Mouse (Mus musculus): ENCODE measurements around the gene Lpar3.
"Not testable (repeated sequence)": the region's sequence is repeated elsewhere in the genome, so short reads cannot be mapped to it uniquely, and the experiment has no call there.

Gene Lpar3

GRCm38 (mm10) chr3:146209759-146210158 lies 11.0 kb upstream of the Lpar3 start:
- DNase-seq (ENCODE audit: low spot score): not testable (repeated sequence)

- no peak for DNase-seq (ENCODE audit: low spot score)
Observed at GRCm38 (mm10) chr3:146211141-146211747, 9.5 kb upstream of the Lpar3 start.

GRCm38 (mm10) chr3:146211964-146212363 lies 8.8 kb upstream of the Lpar3 start:
- no peak for DNase-seq (ENCODE audit: low spot score)

DNA sequence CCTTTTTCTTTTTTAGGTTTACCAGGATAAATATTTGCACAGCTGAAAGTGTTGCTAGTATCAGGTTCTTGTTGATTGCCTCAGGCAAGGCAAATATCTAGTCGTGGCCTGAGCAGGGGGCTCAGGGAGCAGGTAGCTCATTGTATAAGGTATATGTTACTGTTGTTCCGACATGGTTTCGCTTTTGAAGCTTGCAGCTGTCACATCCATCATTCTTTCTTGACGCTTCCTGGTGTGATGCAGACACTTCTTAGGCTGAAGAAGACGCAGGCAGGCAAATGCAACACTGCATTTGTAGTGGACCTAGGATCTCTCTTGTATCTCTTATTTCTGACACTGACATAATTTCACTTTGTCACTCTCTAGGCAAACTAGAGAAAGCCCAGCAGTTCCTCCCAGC lies 7.4 kb upstream of the Lpar3 start:
- no peak for DNase-seq (ENCODE audit: low spot score)

- DNase-seq (ENCODE audit: low spot score): no peak
Observed at GRCm38 (mm10) chr3:146216561-146216960, 4.2 kb upstream of the Lpar3 start.

- no peak for DNase-seq (ENCODE audit: low spot score)
Observed at GRCm38 (mm10) chr3:146224271-146224670, 3.5 kb downstream of the Lpar3 start.

DNA sequence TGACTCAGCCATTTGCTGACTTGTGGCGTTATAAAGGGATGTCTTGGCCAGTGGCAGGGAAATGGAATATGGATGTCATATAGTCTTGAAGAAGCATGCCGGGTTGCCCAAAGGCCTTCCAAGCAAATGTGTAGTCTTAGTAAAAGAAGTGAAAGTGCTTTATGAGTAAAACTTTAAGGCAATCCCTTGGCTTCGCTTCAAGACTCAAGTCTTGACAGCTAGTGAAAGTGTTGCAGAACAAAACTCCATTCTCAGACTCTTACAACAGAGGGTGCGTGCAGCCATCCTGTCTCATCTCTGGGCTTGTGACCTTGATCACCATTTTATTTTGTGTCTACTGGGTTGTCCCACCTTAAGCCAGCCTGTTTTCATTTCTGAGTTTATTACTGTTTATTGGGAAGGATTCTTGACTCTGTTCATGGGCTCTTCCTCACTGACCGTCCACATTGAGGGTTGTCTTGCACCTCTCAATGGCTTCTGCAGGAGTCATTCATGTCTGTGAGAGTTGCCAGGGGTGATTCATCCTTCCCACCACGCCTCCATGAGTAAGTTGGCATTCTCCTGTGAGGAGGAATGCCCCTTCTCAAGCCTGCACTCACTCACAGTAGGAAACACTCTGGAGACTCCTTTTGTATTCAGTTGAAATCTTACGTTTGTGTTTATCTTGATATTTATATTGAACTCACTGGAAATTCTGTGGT lies 4.4 kb downstream of the Lpar3 start:
- no peak for DNase-seq (ENCODE audit: low spot score)

GRCm38 (mm10) chr3:146227427-146227826 lies 6.7 kb downstream of the Lpar3 start:
- DNase-seq (ENCODE audit: low spot score): no peak

GRCm38 (mm10) chr3:146228559-146229310 lies 8.0 kb downstream of the Lpar3 start:
- no peak for DNase-seq (ENCODE audit: low spot score)

DNA sequence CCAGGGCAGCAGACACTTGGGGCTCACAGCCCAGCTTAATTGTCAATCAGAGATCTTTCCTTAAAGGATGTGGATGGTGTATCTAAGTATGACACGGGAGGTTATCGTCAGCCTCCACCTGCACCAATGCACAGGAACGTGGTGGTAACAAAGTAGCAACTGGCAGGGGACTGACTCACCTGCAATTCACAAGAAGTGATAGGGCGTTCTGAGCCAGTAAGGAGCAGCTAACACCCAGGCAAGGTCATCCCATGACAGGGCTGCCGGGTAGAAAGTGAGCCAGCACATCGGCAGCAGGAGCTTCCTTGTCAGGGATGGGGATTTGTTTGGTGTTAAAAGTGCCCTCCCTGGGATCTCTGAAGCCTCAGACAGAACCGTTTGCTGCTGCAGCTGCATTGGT lies 11.9 kb downstream of the Lpar3 start:
- no peak for DNase-seq (ENCODE audit: low spot score)

DNA sequence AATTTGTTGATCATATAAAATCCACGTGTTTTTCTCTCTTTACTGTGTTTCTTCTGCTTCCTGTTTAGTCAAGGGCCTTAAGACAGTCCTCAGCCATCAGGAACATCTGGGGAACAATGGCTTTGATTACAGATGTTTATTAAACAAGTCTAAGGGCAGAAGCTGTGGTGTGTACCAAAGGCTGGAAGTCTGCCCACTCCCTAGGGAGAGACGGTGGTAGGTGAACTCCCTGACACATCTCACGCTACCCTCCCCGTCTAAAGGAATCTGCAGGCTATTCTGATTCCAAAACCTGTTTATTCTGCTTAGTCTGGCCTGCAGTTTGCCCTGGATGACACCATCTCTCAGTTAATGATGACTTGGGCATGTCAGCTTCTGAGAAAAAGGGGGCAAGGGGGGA lies 13.0 kb downstream of the Lpar3 start:
- no peak for DNase-seq (ENCODE audit: low spot score)

DNA sequence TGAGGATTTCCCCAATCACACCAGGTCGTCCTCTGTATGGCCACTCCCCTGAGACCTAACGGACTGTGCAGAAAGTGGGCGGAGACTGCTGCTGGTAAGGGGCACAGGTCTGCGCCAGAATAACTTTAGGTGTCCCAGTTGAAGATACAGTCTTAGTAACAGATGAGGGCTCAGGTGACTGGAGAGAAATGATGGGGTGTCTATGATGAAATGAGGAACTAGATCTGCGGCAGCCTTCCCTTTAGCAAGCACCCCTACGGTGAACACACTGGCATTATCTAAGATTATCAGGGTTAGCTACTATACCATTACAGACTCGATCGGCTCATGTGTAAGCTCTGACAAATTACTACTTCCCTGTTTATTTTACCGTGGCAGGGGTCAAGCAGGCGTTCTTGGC lies 13.8 kb downstream of the Lpar3 start:
- DNase-seq (ENCODE audit: low spot score): no peak

GRCm38 (mm10) chr3:146236280-146236679 lies 15.5 kb downstream of the Lpar3 start:
- no peak for DNase-seq (ENCODE audit: low spot score)

GRCm38 (mm10) chr3:146237676-146238075 lies 16.9 kb downstream of the Lpar3 start:
- DNase-seq (ENCODE audit: low spot score): no peak

- no peak for DNase-seq (ENCODE audit: low spot score)
Observed at GRCm38 (mm10) chr3:146244630-146245029, 23.9 kb downstream of the Lpar3 start.

DNA sequence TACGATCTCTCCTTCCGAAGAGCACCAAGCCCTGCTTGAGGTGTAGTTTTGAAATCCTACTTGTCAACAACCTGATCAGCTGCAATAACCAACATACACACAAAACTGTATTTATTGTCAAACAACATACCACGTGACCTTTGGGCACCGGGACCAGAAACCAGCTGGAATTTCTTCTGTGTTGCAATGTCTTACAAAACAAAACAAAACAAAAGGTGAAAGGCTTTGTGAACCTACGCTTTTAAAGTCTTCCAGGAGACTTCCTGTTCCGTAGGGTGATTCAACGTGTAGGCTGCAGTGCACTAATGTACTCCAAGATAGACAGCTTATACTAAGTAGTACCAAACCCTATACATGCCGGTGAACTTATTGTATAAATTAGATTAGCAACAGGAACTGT lies 25.8 kb downstream of the Lpar3 start:
- no peak for DNase-seq (ENCODE audit: low spot score)

GRCm38 (mm10) chr3:146246992-146247391 lies 26.2 kb downstream of the Lpar3 start:
- no peak for DNase-seq (ENCODE audit: low spot score)

- DNase-seq (ENCODE audit: low spot score): no peak
Observed at GRCm38 (mm10) chr3:146249895-146250294, 29.1 kb downstream of the Lpar3 start.

- no peak for DNase-seq (ENCODE audit: low spot score)
Observed at GRCm38 (mm10) chr3:146251771-146252170, 31.0 kb downstream of the Lpar3 start.

DNA sequence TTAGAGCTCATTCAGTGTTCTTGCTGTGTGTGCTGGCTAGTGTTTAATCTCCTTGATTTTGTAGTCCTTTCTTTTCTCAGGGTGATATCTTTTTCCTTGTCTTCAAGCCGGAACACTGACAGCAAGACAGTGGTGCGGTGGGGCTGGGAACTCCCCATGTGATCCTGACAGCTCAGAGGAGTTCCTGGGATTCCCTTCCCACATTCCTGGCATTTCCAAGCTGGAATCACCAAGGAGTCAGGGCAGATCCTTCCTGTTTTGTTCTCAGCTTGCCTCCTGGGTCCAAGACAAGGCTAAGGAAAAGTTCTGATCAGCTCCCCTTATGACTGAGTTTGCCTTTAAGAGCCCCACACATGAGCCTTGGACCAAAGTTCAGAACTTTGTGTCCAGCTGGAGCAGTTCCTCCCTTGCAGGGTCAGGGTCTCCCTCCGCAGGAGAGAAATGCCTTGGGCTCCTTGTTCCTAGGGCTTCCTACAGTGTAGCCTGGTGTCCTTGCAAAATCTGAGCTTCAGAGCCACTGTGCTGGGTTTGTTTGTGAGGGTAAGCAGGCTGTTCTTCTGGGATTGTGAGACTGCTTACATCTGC lies 33.1 kb downstream of the Lpar3 start:
- no peak for DNase-seq (ENCODE audit: low spot score)

GRCm38 (mm10) chr3:146255123-146255522 lies 34.4 kb downstream of the Lpar3 start:
- no peak for DNase-seq (ENCODE audit: low spot score)

GRCm38 (mm10) chr3:146257483-146258122 lies 36.8 kb downstream of the Lpar3 start:
- no peak for DNase-seq (ENCODE audit: low spot score)

All from layer of hippocampus, adult 11-12 months (tissue).